Comparison of ENCODE assay signal across 10 mouse cellular contexts in the genomic region with DNA sequence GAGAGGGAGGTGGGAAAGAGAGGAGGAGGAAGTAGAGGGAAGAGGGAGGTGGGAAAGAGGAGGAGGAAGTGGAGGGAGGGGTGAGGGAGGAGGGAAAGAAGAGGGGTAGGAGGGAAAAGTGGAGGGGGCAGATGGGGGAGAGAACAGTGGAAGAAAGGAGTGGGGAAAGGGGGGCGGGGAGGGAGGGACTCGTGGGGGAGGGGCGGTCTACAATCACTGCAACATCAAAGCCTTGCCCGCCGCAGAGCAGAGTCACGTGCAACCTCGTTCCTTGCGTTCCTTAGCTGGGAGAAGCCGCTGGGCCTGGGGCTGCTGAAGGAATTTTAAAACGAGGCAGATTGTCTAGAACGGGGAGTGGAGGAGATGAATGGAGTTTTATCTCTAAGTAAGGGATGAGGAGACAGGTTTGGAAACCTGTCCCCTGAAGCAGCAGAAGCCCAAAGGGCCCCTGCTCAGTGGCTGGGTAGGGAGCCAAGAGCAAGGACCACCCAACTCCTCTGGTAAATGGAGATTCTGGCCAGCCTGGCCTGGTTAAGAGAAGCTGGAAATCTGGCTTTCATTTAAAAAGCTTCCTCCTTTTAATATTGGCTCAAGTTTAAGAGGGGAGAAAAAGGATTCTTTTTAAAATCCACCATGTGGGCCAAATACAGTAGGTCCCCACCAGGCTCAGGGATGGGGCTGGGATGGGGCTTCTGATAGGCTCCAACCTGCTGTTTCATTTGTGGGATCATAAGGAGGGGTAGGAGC.
A peak's percentile ranks its signal among the peaks of the same experiment; 100 is the strongest.
DNase-seq lines count a peak whose midpoint lies in the region; ATAC-seq and TF ChIP-seq lines count a peak whose summit lies in the region.
"Had no signal": no experiment of that assay in that cellular context is flagged by ENCODE, and none has a peak within 500 bp of the region (broad histone marks: within the 10 kb centered on the region; RNA-seq: fewer than 3 reads in every experiment).

No protein-coding gene starts in this region.

- intact Hi-C loops in heart, postnatal 36 days (cut with DNase I): no loop called here

- H3K36me3 ChIP-seq in heart, embryonic 10.5 days: no peaks in the 10 kb centered on the region
- no peaks in the 10 kb centered on the region for H3K36me3 ChIP-seq in stomach, embryonic 14.5 days (ENCODE audit: control insufficient read depth, insufficient read depth, low read length)
- no peaks in the 10 kb centered on the region for H3K36me3 ChIP-seq in stomach, postnatal 0 days (ENCODE audit: control insufficient read depth, insufficient read depth, low read length)
- no peaks in the 10 kb centered on the region for H3K36me3 ChIP-seq in limb, embryonic 12.5 days

- peak overlapping the region; percentile 27; the same call in 1 of the 2 replicates for H3K4me3 ChIP-seq in heart, embryonic 10.5 days
- no peak overlapping the region for H3K4me3 ChIP-seq in stomach, embryonic 14.5 days (ENCODE audit: low read depth, low read length)
- H3K4me3 ChIP-seq in stomach, postnatal 0 days (ENCODE audit: low read depth, low read length): no peak overlapping the region
- H3K4me3 ChIP-seq in limb, embryonic 12.5 days (replicated peaks): 0 out of 2 replicates have a peak overlapping the region, but pooled peaks have one; percentile 3
- H3K4me3 ChIP-seq: left cerebral cortex, adult 2 months had no signal

- no peak for DNase-seq in heart, embryonic 10.5 days (ENCODE audit: low spot score)
- no peak for DNase-seq in heart, postnatal 36 days
- DNase-seq in stomach, postnatal 0 days (ENCODE audit: low spot score): no peak
- DNase-seq in layer of hippocampus, adult 9-11 months: no peak
- no peak for DNase-seq in cerebellum, adult 11-12 months
- DNase-seq: adrenal gland, postnatal 10 days had no signal

- 0 out of 2 replicates have a peak overlapping the region, but pooled peaks have one; percentile 29 for H3K27ac ChIP-seq in heart, embryonic 10.5 days
- peak overlapping the region; percentile 71; the same call in 1 of the 2 replicates for H3K27ac ChIP-seq in stomach, embryonic 14.5 days (ENCODE audit: low read length)
- no peak overlapping the region for H3K27ac ChIP-seq in stomach, postnatal 0 days (replicated peaks)
- H3K27ac ChIP-seq in limb, embryonic 12.5 days: peak overlapping the region; percentile 90
- H3K27ac ChIP-seq: left cerebral cortex, adult 2 months had no signal

- 0 out of 2 replicates have a peak overlapping the region, but pooled peaks have one; percentile 10 for H3K4me2 ChIP-seq in stomach, embryonic 14.5 days (replicated peaks; ENCODE audit: low read depth, low read length)
- H3K4me2 ChIP-seq in stomach, postnatal 0 days (replicated peaks; ENCODE audit: low read depth): no peak overlapping the region
- peak overlapping the region; percentile 38 for H3K4me2 ChIP-seq in limb, embryonic 12.5 days

- no peak overlapping the region for H3K9ac ChIP-seq in stomach, embryonic 14.5 days (replicated peaks; ENCODE audit: low read depth, low read length)
- H3K9ac ChIP-seq in stomach, postnatal 0 days (ENCODE audit: low read length): no peak overlapping the region
- no peak overlapping the region for H3K9ac ChIP-seq in limb, embryonic 12.5 days (replicated peaks)

- no peaks in the 10 kb centered on the region for H3K9me3 ChIP-seq in heart, embryonic 10.5 days
- no peaks in the 10 kb centered on the region for H3K9me3 ChIP-seq in stomach, embryonic 14.5 days (ENCODE audit: control insufficient read depth, low read depth, low read length)
- no peaks in the 10 kb centered on the region for H3K9me3 ChIP-seq in stomach, postnatal 0 days (ENCODE audit: control insufficient read depth, low read length)
- no peaks in the 10 kb centered on the region for H3K9me3 ChIP-seq in limb, embryonic 12.5 days

- ATAC-seq in stomach, embryonic 14.5 days (ENCODE audit: insufficient number of reproducible peaks, insufficient read depth, low FRiP score, low read depth): no peak
- no peak for ATAC-seq in stomach, postnatal 0 days (ENCODE audit: low FRiP score, low TSS enrichment)
- ATAC-seq in limb, embryonic 12.5 days (ENCODE audit: insufficient number of reproducible peaks, insufficient read depth, low FRiP score, low TSS enrichment, low read depth): no peak
- ATAC-seq in frontal cortex, adult (ENCODE audit: low TSS enrichment): no peak

- no peak for TF ChIP-seq CTCF in stomach, postnatal 0 days (IDR thresholded peaks at IDR 0.05; ENCODE audit: low read depth)

- H3K27me3 ChIP-seq in heart, embryonic 10.5 days (ENCODE audit: insufficient read depth, poor library complexity, severe bottlenecking): peaks cover 69% of the 10 kb centered on the region
- 0 out of 2 replicates have a peak, but pooled peaks cover 3% of the 10 kb centered on the region for H3K27me3 ChIP-seq in stomach, embryonic 14.5 days (ENCODE audit: control insufficient read depth, insufficient read depth, low read length)
- H3K27me3 ChIP-seq in stomach, postnatal 0 days (ENCODE audit: control insufficient read depth, insufficient read depth, low read length): no peaks in the 10 kb centered on the region; the same call in 1 of the 2 replicates
- H3K27me3 ChIP-seq in limb, embryonic 12.5 days: peaks cover 48% of the 10 kb centered on the region

- peaks cover 90% of the 10 kb centered on the region for H3K4me1 ChIP-seq in heart, embryonic 10.5 days
- H3K4me1 ChIP-seq in stomach, embryonic 14.5 days (ENCODE audit: control insufficient read depth, insufficient read depth, low read length): peaks cover 93% of the 10 kb centered on the region
- peaks cover 22% of the 10 kb centered on the region for H3K4me1 ChIP-seq in stomach, postnatal 0 days (replicated peaks; ENCODE audit: control insufficient read depth, insufficient read depth)
- H3K4me1 ChIP-seq in limb, embryonic 12.5 days (replicated peaks): peaks cover 93% of the 10 kb centered on the region

- no peak for TF ChIP-seq EP300 in stomach, postnatal 0 days (optimal IDR thresholded peaks at IDR 0.05)

- WGBS in heart, embryonic 10.5 days: 1% methylated on average over 9 of the region's 11 CpGs
- WGBS in stomach, embryonic 14.5 days: under 1% methylated on average over 10 of the region's 11 CpGs
- WGBS in stomach, postnatal 0 days: 2% methylated on average over 10 of the region's 11 CpGs
- 2% methylated on average over 11 of the region's 11 CpGs for WGBS in limb, embryonic 12.5 days

Comparison
In these comparisons a context has a peak if more than half of its experiments do, and no peak if none do; other contexts are left out.
1. H3K4me3 ChIP-seq: peak in heart, embryonic 10.5 days (single experiment) and limb, embryonic 12.5 days (single experiment); none in stomach, embryonic 14.5 days (single experiment) and stomach, postnatal 0 days (single experiment).